ENCODE assay signal across 22 mouse cellular contexts in genomic region chr8:126864314-126864948, GRCm38 (mm10).
A peak's percentile ranks its signal among the peaks of the same experiment; 100 is the strongest.
DNase-seq lines count a peak whose midpoint lies in the region; ATAC-seq lines count a peak whose summit lies in the region.
"Had no signal": no experiment of that assay in that cellular context is flagged by ENCODE, and none has a peak within 500 bp of the region (broad histone marks: within the 10 kb centered on the region; RNA-seq: fewer than 3 reads in every experiment).

No protein-coding gene starts in this region.

- DNase-seq in kidney, postnatal 14 days = no peak
- DNase-seq in induced T-regulatory cell, adult 2 months (ENCODE audit: low read depth) = peak; percentile 56
- DNase-seq in splenic B cell, adult 2 months (ENCODE audit: low read depth, low spot score) = peak; percentile 25
- DNase-seq in frontal cortex, postnatal 14 days (ENCODE audit: low spot score in 2 of 2) = no peak
- no peak for DNase-seq in right cerebral cortex, adult 2 months (ENCODE audit: low spot score in 2 of 2)
- DNase-seq: adrenal gland, adult 8-10 months; adrenal gland, postnatal 25 days; cerebellum, adult 18-20 months; cerebellum, adult 9-10 months; cerebellum, postnatal 14 days; forebrain, postnatal 0 days; gastrocnemius, postnatal 25 days; heart, adult 18-20 months; heart, postnatal 10 days; heart, postnatal 36 days had no signal

- WGBS in kidney, embryonic 15.5 days = 71% methylated on average over 10 of the region's 10 CpGs

- H3K27me3 ChIP-seq in kidney, embryonic 15.5 days = no peaks in the 10 kb centered on the region
- H3K27me3 ChIP-seq in splenic B cell, adult 2 months (ENCODE audit: control insufficient read depth, insufficient read depth, low read length, poor library complexity, severe bottlenecking) = no peaks in the 10 kb centered on the region
- H3K27me3 ChIP-seq: heart, embryonic 12.5 days; heart, embryonic 15.5 days had no signal

- no peak overlapping the region for H3K4me3 ChIP-seq in kidney, embryonic 15.5 days (replicated peaks)
- H3K4me3 ChIP-seq: heart, embryonic 12.5 days; heart, embryonic 15.5 days had no signal

- no peaks in the 10 kb centered on the region for H3K36me3 ChIP-seq in kidney, embryonic 15.5 days
- no peaks in the 10 kb centered on the region for H3K36me3 ChIP-seq in splenic B cell, adult 2 months (ENCODE audit: control insufficient read depth, insufficient read depth, low read length, poor library complexity, severe bottlenecking)
- H3K36me3 ChIP-seq: heart, embryonic 12.5 days; heart, embryonic 15.5 days had no signal

- H3K9ac ChIP-seq in kidney, embryonic 15.5 days = no peak overlapping the region
- H3K9ac ChIP-seq: forebrain, postnatal 0 days; heart, embryonic 12.5 days; heart, embryonic 15.5 days; hindbrain, embryonic 14.5 days had no signal

- no peaks in the 10 kb centered on the region for H3K9me3 ChIP-seq in kidney, embryonic 15.5 days (replicated peaks)
- H3K9me3 ChIP-seq: heart, embryonic 12.5 days; heart, embryonic 15.5 days had no signal

- peaks cover 18% of the 10 kb centered on the region for H3K4me1 ChIP-seq in kidney, embryonic 15.5 days
- H3K4me1 ChIP-seq: heart, embryonic 15.5 days had no signal

- H3K27ac ChIP-seq in kidney, embryonic 15.5 days = no peak overlapping the region
- H3K27ac ChIP-seq: heart, embryonic 15.5 days; hindbrain, embryonic 14.5 days; hindbrain, postnatal 0 days had no signal

- no peak overlapping the region for H3K4me2 ChIP-seq in kidney, embryonic 15.5 days
- H3K4me2 ChIP-seq: heart, embryonic 12.5 days; heart, embryonic 15.5 days; hindbrain, embryonic 14.5 days had no signal

- 0 out of 2 replicates have a peak, but pooled peaks have one; percentile 24 for ATAC-seq in kidney, embryonic 15.5 days (replicated peaks; ENCODE audit: low FRiP score)
- ATAC-seq: activated CD4-positive, CD25-positive, alpha-beta regulatory T cell, adult 4 months; forebrain, embryonic 14.5 days; forebrain, postnatal 0 days; hindbrain, postnatal 0 days had no signal

Comparison
In these comparisons a context has a peak if more than half of its experiments do, and no peak if none do; other contexts are left out.
1. DNase-seq: peak in induced T-regulatory cell, adult 2 months (single experiment) and splenic B cell, adult 2 months (single experiment); none in kidney, postnatal 14 days (single experiment), frontal cortex, postnatal 14 days (0 of 2) and right cerebral cortex, adult 2 months (0 of 2).